Mouse (Mus musculus) lung, postnatal 0 days (tissue): ENCODE measurements at regions not wholly inside any gene's neighbourhood (a gene's known extent, or its start where the extent isn't known, plus 50 kb on each side); places are given as distances from the start of the nearest gene placed in this dataset.

Experiments
- CTCF ChIP-seq: IDR thresholded peaks from 2 replicates; pipeline ENCODE4 v1.5.1; 2016; ENCODE audit warnings: antibody characterized with exemption, mild to moderate bottlenecking
- EP300 ChIP-seq: IDR thresholded peaks from 2 replicates; pipeline ENCODE4 v1.6.1; 2016; ENCODE audit warnings: antibody characterized with exemption, mild to moderate bottlenecking, control low read depth

GRCm38 (mm10) chr3:34232329-34233250, 151.5 kb upstream of the Dnajc19 start:
- TF ChIP-seq EP300 (no peak), CTCF (no peak)
